Mouse (Mus musculus) MEL (cell line): ENCODE measurements around the gene Ppp1r9b. TPM values are rescaled to one million over a fixed set of nuclear protein-coding genes. Genes with fewer than 3 reads are reported as not detected.

Experiments
- DNase-seq: peaks from one replicate; pipeline ENCODE4 v3.0.0; 2011; ENCODE audit warnings: low read depth, low spot score
- H3K27ac ChIP-seq: 2 replicates; pipeline ENCODE4 v1.5.1; 2012; ENCODE audit warnings: low read depth, mild to moderate bottlenecking, control low read depth, low read length, moderate library complexity; ENCODE audit not compliant: control insufficient read depth
- H3K27me3 ChIP-seq, 2 experiments: fragments of 150-350 bp in 1 of 2; sonication (generic) in 1 of 2; 2 replicates each; pipeline ENCODE4 v1.6.1; 2012; ENCODE audit warnings: low read length in 2 of 2, mild to moderate bottlenecking in 2 of 2, improper control_type of control experiment in 1 of 2, moderate library complexity in 1 of 2; ENCODE audit not compliant: insufficient read depth in 2 of 2, control insufficient read depth in 1 of 2
- H3K36me3 ChIP-seq, 2 experiments: 2 replicates each; pipeline ENCODE4 v1.6.1; 2012 to 2014; ENCODE audit warnings: low read length in 2 of 2, improper control_type of control experiment in 1 of 2, inconsistent platforms in 1 of 2, mild to moderate bottlenecking in 1 of 2; ENCODE audit not compliant: insufficient read depth in 2 of 2, control insufficient read depth in 1 of 2
- H3K4me1 ChIP-seq, 2 experiments: fragments of 150-350 bp in 1 of 2; sonication (generic) in 1 of 2; 2 replicates each; pipeline ENCODE4 v1.6.1; 2012; ENCODE audit warnings: low read length in 2 of 2, improper control_type of control experiment in 1 of 2, mild to moderate bottlenecking in 1 of 2; ENCODE audit not compliant: insufficient read depth in 2 of 2, control insufficient read depth in 1 of 2
- H3K4me3 ChIP-seq, 2 experiments: fragments of 150-350 bp in 1 of 2; sonication (generic) in 1 of 2; 2 replicates each; pipeline ENCODE4 v1.5.1; 2012; ENCODE audit warnings: low read depth in 2 of 2, low read length in 2 of 2, mild to moderate bottlenecking in 2 of 2, moderate library complexity in 2 of 2, control low read depth in 1 of 2, improper control_type of control experiment in 1 of 2; ENCODE audit not compliant: control insufficient read depth in 1 of 2, insufficient read depth in 1 of 2
- H3K79me2 ChIP-seq: 2 replicates; pipeline ENCODE4 v1.6.1; 2012; ENCODE audit warnings: mild to moderate bottlenecking, low read length, moderate library complexity; ENCODE audit not compliant: control insufficient read depth, poor library complexity, insufficient read depth
- H3K9ac ChIP-seq: 2 replicates; pipeline ENCODE4 v1.6.1; 2012; ENCODE audit warnings: low read depth, mild to moderate bottlenecking, control low read depth, low read length, moderate library complexity; ENCODE audit not compliant: control insufficient read depth, poor library complexity, severe bottlenecking
- H3K9me3 ChIP-seq: fragments of 150-350 bp; sonication (generic); replicated peaks from 2 replicates; pipeline ENCODE4 v1.6.1; 2012; ENCODE audit warnings: mild to moderate bottlenecking, low read length, improper control_type of control experiment, moderate library complexity; ENCODE audit not compliant: insufficient read depth
- BHLHE40 ChIP-seq: IDR thresholded peaks from 2 replicates; pipeline ENCODE4 v1.6.1; 2012; ENCODE audit warnings: low read depth, mild to moderate bottlenecking, inconsistent platforms, low read length, improper control_type of control experiment, borderline replicate concordance
- CHD1 ChIP-seq: IDR thresholded peaks from 2 replicates; pipeline ENCODE4 v1.6.1; 2012; ENCODE audit warnings: low read depth, mild to moderate bottlenecking, inconsistent platforms, low read length, improper control_type of control experiment
- CHD2 ChIP-seq: IDR thresholded peaks from 2 replicates; pipeline ENCODE4 v1.6.1; 2011; ENCODE audit warnings: low read length, improper control_type of control experiment
- CTCF ChIP-seq, 3 experiments: IDR thresholded peaks in 2 of 3; conservative IDR thresholded peaks in 1 of 3; 2 replicates each; pipeline ENCODE4 v1.5.1; 2011 to 2012; ENCODE audit warnings: low read length in 3 of 3, low read depth in 2 of 3, mild to moderate bottlenecking in 2 of 3, improper control_type of control experiment in 1 of 3, inconsistent platforms in 1 of 3, mixed read lengths in 1 of 3, moderate library complexity in 1 of 3; ENCODE audit not compliant: control insufficient read depth in 1 of 3, insufficient read depth in 1 of 3, poor library complexity in 1 of 3, severe bottlenecking in 1 of 3
- ELF1 ChIP-seq: IDR thresholded peaks from 2 replicates; pipeline ENCODE4 v1.6.1; 2014; ENCODE audit warnings: low read depth, mild to moderate bottlenecking, inconsistent platforms, low read length, improper control_type of control experiment, moderate library complexity
- ETS1 ChIP-seq: IDR thresholded peaks from 2 replicates; pipeline ENCODE4 v1.6.1; 2012; ENCODE audit warnings: low read depth, mild to moderate bottlenecking, inconsistent platforms, low read length, improper control_type of control experiment, moderate library complexity
- GATA1 ChIP-seq: IDR thresholded peaks from 2 replicates; pipeline ENCODE4 v1.6.1; 2011; ENCODE audit warnings: low read depth, low read length, improper control_type of control experiment
- HCFC1 ChIP-seq: IDR thresholded peaks from 2 replicates; pipeline ENCODE4 v1.6.1; 2012; ENCODE audit warnings: low read depth, mild to moderate bottlenecking, inconsistent platforms, low read length, improper control_type of control experiment, moderate library complexity
- MAX ChIP-seq: IDR thresholded peaks from 2 replicates; pipeline ENCODE4 v1.6.1; 2011; ENCODE audit warnings: low read length, improper control_type of control experiment
- MAZ ChIP-seq: IDR thresholded peaks from 2 replicates; pipeline ENCODE4 v1.6.1; 2012; ENCODE audit warnings: low read depth, mild to moderate bottlenecking, inconsistent platforms, low read length, improper control_type of control experiment
- MEF2A ChIP-seq: IDR thresholded peaks from 2 replicates; pipeline ENCODE4 v1.6.1; 2014; ENCODE audit warnings: low read depth, mild to moderate bottlenecking, inconsistent platforms, low read length, improper control_type of control experiment; ENCODE audit not compliant: poor library complexity, insufficient replicate concordance, severe bottlenecking; ENCODE audit errors: extremely low read depth
- MXI1 ChIP-seq: IDR thresholded peaks from 2 replicates; pipeline ENCODE4 v1.6.1; 2011; ENCODE audit warnings: mild to moderate bottlenecking, low read depth, low read length, improper control_type of control experiment
- MYC ChIP-seq: IDR thresholded peaks from 2 replicates; pipeline ENCODE4 v1.6.1; 2011; ENCODE audit warnings: low read depth, mild to moderate bottlenecking, low read length, improper control_type of control experiment, moderate library complexity
- NRF1 ChIP-seq: IDR thresholded peaks from 2 replicates; pipeline ENCODE4 v1.6.1; 2014; ENCODE audit warnings: low read depth, mild to moderate bottlenecking, inconsistent platforms, low read length, improper control_type of control experiment, moderate library complexity; ENCODE audit not compliant: poor library complexity, insufficient read depth, severe bottlenecking
- POLR2A ChIP-seq, 2 experiments: IDR thresholded peaks; 2 replicates each; pipeline ENCODE4 v1.6.1; 2011 to 2012; ENCODE audit warnings: low read length in 2 of 2, mild to moderate bottlenecking in 2 of 2, control low read depth in 1 of 2, improper control_type of control experiment in 1 of 2, low read depth in 1 of 2, moderate library complexity in 1 of 2; ENCODE audit not compliant: control insufficient read depth in 1 of 2, insufficient read depth in 1 of 2, poor library complexity in 1 of 2
- POLR2AphosphoS2 ChIP-seq: IDR thresholded peaks from 2 replicates; pipeline ENCODE4 v1.6.1; 2011; ENCODE audit warnings: low read length, improper control_type of control experiment
- RAD21 ChIP-seq: IDR thresholded peaks from 2 replicates; pipeline ENCODE4 v1.6.1; 2011; ENCODE audit warnings: mild to moderate bottlenecking, low read depth, low read length, improper control_type of control experiment
- SIN3A ChIP-seq: IDR thresholded peaks from 2 replicates; pipeline ENCODE4 v1.6.1; 2012; ENCODE audit warnings: low read length, improper control_type of control experiment, inconsistent platforms
- SMC3 ChIP-seq: IDR thresholded peaks from 2 replicates; pipeline ENCODE4 v1.6.1; 2011; ENCODE audit warnings: low read depth, low read length, improper control_type of control experiment
- UBTF ChIP-seq: IDR thresholded peaks from 2 replicates; pipeline ENCODE4 v1.6.1; 2012; ENCODE audit warnings: low read depth, mild to moderate bottlenecking, inconsistent platforms, low read length, improper control_type of control experiment, moderate library complexity, borderline replicate concordance; ENCODE audit not compliant: insufficient read depth
- USF1 ChIP-seq: IDR thresholded peaks from 2 replicates; pipeline ENCODE4 v1.6.1; 2014; ENCODE audit warnings: low read depth, mild to moderate bottlenecking, inconsistent platforms, low read length, improper control_type of control experiment, moderate library complexity
- USF2 ChIP-seq, 2 experiments: IDR thresholded peaks; 2 replicates each; pipeline ENCODE4 v1.6.1; 2011 to 2012; ENCODE audit warnings: improper control_type of control experiment in 2 of 2, low read length in 2 of 2, borderline replicate concordance in 1 of 2, inconsistent platforms in 1 of 2, low read depth in 1 of 2, mild to moderate bottlenecking in 1 of 2; ENCODE audit not compliant: insufficient read depth in 1 of 2
- polyA plus RNA-seq, 2 experiments: library from polyadenylated mRNA; stranded (reverse) in 1 of 2; unstranded in 1 of 2; fragments of >175 nt in 1 of 2; fragments of >200 nt in 1 of 2; gene quantifications; 2 replicates each; pipeline versions ENCODE4 v1.2.1 to v1.2.4; 2012; ENCODE audit warnings: low replicate concordance in 2 of 2, low read depth in 1 of 2; ENCODE audit not compliant: insufficient read length in 2 of 2, insufficient read depth in 1 of 2, missing spikeins in 1 of 2
- total RNA-seq: library from RNA; depleted of rRNA; stranded (reverse); fragments of 300-350 nt; gene quantifications from 2 replicates; pipeline ENCODE4 v1.2.3, GENCODE M21; 2012

Gene Ppp1r9b
- total and polyA plus RNA-seq, 3 experiments = 47.0 to 169 (median 150) TPM

DNA sequence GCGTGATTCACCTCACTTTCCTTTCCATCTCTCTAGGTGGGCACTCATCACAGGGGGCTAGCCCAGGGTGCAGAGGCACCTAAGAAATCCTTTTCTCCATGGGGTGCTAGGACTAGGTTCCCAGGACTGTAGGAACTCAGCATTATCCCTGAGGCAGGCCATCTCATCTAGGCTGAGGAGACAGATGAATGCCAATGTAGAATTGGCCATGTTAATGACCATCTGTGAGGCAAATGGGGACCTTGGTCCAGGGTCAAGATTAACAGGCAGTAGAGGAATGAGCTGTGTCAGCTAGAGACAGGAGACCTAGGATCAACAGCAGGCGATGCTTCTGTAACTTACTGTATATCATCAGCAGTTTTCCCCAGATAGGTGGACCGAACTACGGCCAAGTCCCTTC lies 48.9 kb downstream of the Ppp1r9b start:
- Histone ChIP-seq H3K9me3 (no peaks in the 10 kb centered on the region), H3K9ac (no peak overlapping the region), H3K27me3 (no peaks in the 10 kb centered on the region), H3K36me3 (no peaks in the 10 kb centered on the region; a peak in 1 of 4 replicates), H3K27ac (no peak overlapping the region), H3K4me3 (no peak overlapping the region), H3K4me1 (peaks cover 0 to 7% of the 10 kb centered on the region in 2 experiments; a peak in 2 of 4 replicates), H3K79me2 (no peaks in the 10 kb centered on the region)
- no peak for TF ChIP-seq POLR2AphosphoS2
- no peak for TF ChIP-seq POLR2A (IDR thresholded peaks at IDR 0.05; ENCODE audit: control insufficient read depth in 1 of 2, insufficient read depth in 1 of 2, low read depth in 1 of 2, low read length in 2 of 2, poor library complexity in 1 of 2)
- TF ChIP-seq SMC3 = no peak
- no peak for TF ChIP-seq MYC
- no peak for TF ChIP-seq ELF1
- DNase-seq = no peak

DNA sequence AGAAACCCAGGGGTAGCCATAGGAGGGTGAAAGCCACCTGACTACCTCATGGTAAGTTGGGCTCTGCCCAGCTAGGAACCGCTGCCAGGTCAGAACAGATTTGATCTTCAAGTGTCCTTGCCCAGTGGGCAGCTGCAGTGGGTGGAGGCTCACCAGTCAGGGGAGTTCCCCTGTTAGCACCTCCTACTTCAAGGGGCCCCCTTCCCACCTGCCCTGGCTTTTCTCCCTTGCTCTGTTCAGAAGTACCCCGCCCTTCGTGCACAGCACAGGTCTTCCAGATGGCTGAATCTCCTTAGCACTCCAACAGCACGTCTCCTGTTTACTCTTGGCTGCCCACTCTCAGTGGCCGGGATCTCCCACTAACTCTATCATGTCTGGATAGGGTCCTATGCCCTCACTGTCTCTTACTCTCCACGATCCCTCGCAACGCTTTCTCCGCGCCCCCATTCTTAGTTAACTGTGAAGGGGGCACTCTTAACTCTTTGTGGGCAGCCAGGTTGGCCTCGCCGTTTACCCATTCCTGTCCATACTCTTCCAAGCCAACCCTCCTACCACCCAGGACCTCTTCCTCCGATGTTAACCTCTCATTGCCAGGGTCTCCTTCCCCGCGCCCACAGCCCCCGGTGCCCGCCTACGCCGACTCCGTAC lies 49.8 kb downstream of the Ppp1r9b start:
- no peak for TF ChIP-seq RAD21
- 0 out of 2 replicates have a peak, but pooled peaks have one; percentile 16 for TF ChIP-seq UBTF

DNA sequence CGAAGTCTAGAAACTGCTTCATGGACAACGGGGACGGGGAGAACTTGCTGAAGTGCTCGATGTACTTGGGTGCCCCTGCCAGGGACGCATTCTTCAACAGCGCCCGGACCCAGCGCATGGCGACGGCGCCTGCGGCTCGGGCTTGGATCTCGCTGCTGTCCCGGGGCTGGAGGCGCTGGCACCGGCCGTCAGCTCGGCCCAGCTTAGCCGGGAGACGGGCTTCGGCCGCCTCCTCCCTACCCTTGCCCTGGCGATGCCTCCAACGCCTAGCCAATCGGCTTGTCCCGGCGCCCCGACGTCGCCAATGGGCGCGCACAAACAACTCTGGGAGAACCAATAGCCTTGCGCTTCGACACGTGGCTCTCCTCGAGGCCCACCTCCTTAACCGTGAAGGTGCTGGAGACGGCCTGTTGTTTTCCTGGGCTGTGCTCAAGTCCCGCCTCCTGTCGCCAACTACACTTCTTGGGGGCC lies 50.3 kb downstream of the Ppp1r9b start, which contains the start of gene Pdk2:
Gene Pdk2, minus strand, starts transcription at position 216 of the 471 bp plus-strand sequence.
- peak within 1 kb of the TSS; percentile 72 for H3K9ac ChIP-seq
- H3K27ac ChIP-seq = no peak within 1 kb of the TSS
- H3K9me3 ChIP-seq = no peaks in the 10 kb centered on the region

More for the DNA sequence above, 49.8 kb downstream of the Ppp1r9b start:
- DNase-seq = peak; percentile 46
- Histone ChIP-seq H3K36me3 (no peaks in the 10 kb centered on the region; a peak in 1 of 4 replicates), H3K79me2 (no peaks in the 10 kb centered on the region), H3K27me3 (0 out of 4 replicates have a peak, but pooled peaks cover 0 to 3% of the 10 kb centered on the region in 2 experiments), H3K27ac (no peak overlapping the region), H3K4me3 (peak overlapping the region; percentile 69 to 74), H3K9ac (peak overlapping the region; percentile 72), H3K9me3 (no peaks in the 10 kb centered on the region), H3K4me1 (peaks cover 0 to 7% of the 10 kb centered on the region in 2 experiments; a peak in 2 of 4 replicates)

More for the DNA sequence above, 50.3 kb downstream of the Ppp1r9b start, which contains the start of gene Pdk2:
- Histone ChIP-seq H3K4me1 (peaks cover 0 to 7% of the 10 kb centered on the region in 2 experiments; a peak in 2 of 4 replicates), H3K79me2 (no peaks in the 10 kb centered on the region), H3K36me3 (no peaks in the 10 kb centered on the region; a peak in 1 of 4 replicates), H3K4me3 (peak within 1 kb of the TSS; percentile 74), H3K27me3 (0 out of 4 replicates have a peak, but pooled peaks cover 0 to 3% of the 10 kb centered on the region in 2 experiments)
- TF ChIP-seq MXI1 = peak; percentile 82; the same call in 1 of the 2 replicates
- TF ChIP-seq HCFC1 = peak; percentile 81
- peak; percentile 97 for TF ChIP-seq USF1
- TF ChIP-seq CHD2 = peak; percentile 79
- TF ChIP-seq BHLHE40 = peak; percentile 71; the same call in 1 of the 2 replicates
- TF ChIP-seq NRF1 = peak; percentile 48; the same call in 1 of the 2 replicates
- peak; percentile 97 for TF ChIP-seq MAZ
- no peak for TF ChIP-seq ELF1
- TF ChIP-seq MAX = peak; percentile 99
- TF ChIP-seq SIN3A = peak; percentile 99
- peak; percentile 84 for TF ChIP-seq MYC
- no peak for TF ChIP-seq GATA1
- 0 out of 2 replicates have a peak, but pooled peaks have one; percentile 6 for TF ChIP-seq ETS1
- no peak for TF ChIP-seq MEF2A
- TF ChIP-seq CTCF (IDR thresholded peaks at IDR 0.05 in 2 of 3, conservative IDR thresholded peaks at IDR 0.05 in 1 of 3; ENCODE audit: control insufficient read depth in 1 of 3, insufficient read depth in 1 of 3, low read depth in 2 of 3, low read length in 3 of 3, poor library complexity in 1 of 3, severe bottlenecking in 1 of 3) = no peak
- TF ChIP-seq CHD1 = no peak
- TF ChIP-seq USF2 (IDR thresholded peaks at IDR 0.05; ENCODE audit: borderline replicate concordance in 1 of 2, insufficient read depth in 1 of 2, low read depth in 1 of 2, low read length in 2 of 2) = peak; percentile 36 to 79; a peak in 3 of 4 replicates
- peak; percentile 50 to 52; a peak in 2 of 4 replicates for TF ChIP-seq POLR2A (IDR thresholded peaks at IDR 0.05; ENCODE audit: control insufficient read depth in 1 of 2, insufficient read depth in 1 of 2, low read depth in 1 of 2, low read length in 2 of 2, poor library complexity in 1 of 2)
- peak; percentile 99 for DNase-seq
